Mouse (Mus musculus) cerebellum, adult 2 months (tissue): ENCODE measurements around the gene Vat1.
"Not testable (repeated sequence)": the region's sequence is repeated elsewhere in the genome, so short reads cannot be mapped to it uniquely, and the experiment has no call there.

Experiments used
- CTCF ChIP-seq: fragments of 200-500 bp; IDR thresholded peaks from 2 replicates; pipeline ENCODE4 v1.5.1; 2011; ENCODE audit warnings: low read depth, mild to moderate bottlenecking, control low read depth, low read length, moderate library complexity, borderline replicate concordance; ENCODE audit not compliant: insufficient read depth
- POLR2A ChIP-seq: fragments of 200-500 bp; IDR thresholded peaks from 2 replicates; pipeline ENCODE4 v1.6.1; 2011; ENCODE audit warnings: low read length, control low read depth, borderline replicate concordance; ENCODE audit not compliant: insufficient read depth

- not testable (repeated sequence) for TF ChIP-seq CTCF, POLR2A
These were observed 24.4 kb downstream of the Vat1 start for GRCm38 (mm10) chr11:101441450-101442126.
